In the genomic region with DNA sequence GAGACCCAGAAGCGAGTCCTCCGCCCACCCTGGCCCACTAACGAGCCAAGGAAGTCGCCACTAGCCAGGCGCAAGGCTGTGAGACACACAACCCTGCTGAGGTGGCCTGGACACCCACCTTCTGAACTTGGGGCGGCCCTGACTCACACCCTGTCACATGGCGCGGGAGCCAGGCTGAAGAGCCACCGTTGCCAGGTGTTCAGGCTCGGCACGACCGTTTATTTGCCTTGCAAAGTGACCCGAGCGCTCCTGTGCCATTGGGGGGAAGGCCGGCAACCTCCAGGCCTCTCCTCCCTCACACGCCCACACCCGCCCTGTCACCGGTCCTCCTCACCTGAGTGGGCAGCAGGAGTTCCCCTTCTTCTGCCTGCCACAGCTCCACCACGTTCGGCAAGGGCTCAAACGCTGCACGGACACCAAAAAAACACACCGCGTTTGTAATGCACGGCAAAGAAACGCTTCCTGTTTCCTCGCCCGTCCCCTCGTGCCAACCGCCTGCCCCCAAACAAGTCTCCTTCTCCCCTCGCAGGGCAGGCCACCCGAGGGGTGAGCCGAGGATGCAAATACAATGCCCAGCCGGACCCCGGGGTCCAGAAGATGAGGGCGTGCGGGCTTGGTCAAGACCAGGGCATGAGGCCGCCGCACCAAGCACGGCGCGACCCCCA, we compare ENCODE assay signal across 8 mouse cellular contexts. TPM values are rescaled to one million over a fixed set of nuclear protein-coding genes. Genes with fewer than 3 reads are reported as not detected.
DNase-seq lines count a peak whose midpoint lies in the region; ATAC-seq lines count a peak whose summit lies in the region.

No protein-coding gene starts in this region.

- H3K4me3 ChIP-seq in hindbrain, embryonic 13.5 days, result peak overlapping the region; percentile 97
- H3K4me3 ChIP-seq in megakaryocyte, embryonic 14.5 days (replicated peaks), result peak overlapping the region; percentile 91

- H3K9ac ChIP-seq in hindbrain, embryonic 13.5 days, result peak overlapping the region; percentile 98

- H3K4me1 ChIP-seq in hindbrain, embryonic 13.5 days (replicated peaks), result peaks cover 46% of the 10 kb centered on the region
- H3K4me1 ChIP-seq in megakaryocyte, embryonic 14.5 days, result peaks cover 72% of the 10 kb centered on the region

- intact Hi-C loops in left cerebral cortex, postnatal 25 days (cut with DNase I), result loop anchor here (2.0 kb wide), 1 partner anchor 42 kb away; no protein-coding TSS in a partner anchor

- WGBS in hindbrain, embryonic 13.5 days, result under 1% methylated on average over 42 of the region's 42 CpGs

- H3K9me3 ChIP-seq in hindbrain, embryonic 13.5 days, result no peaks in the 10 kb centered on the region
- H3K9me3 ChIP-seq in megakaryocyte, embryonic 14.5 days, result no peaks in the 10 kb centered on the region

- peak; percentile 28 for ATAC-seq in frontal cortex, adult (ENCODE audit: low TSS enrichment)
- ATAC-seq in hindbrain, embryonic 13.5 days (ENCODE audit: low FRiP score), result peak; percentile 49

- DNase-seq in layer of hippocampus, adult 11-12 months (ENCODE audit: low spot score), result peak; percentile 30
- DNase-seq in layer of hippocampus, postnatal 36 days, result no peak
- DNase-seq in cerebellum, adult 9-10 months, result peak; percentile 55
- peak; percentile 26 to 34 for DNase-seq in left cerebral cortex, postnatal 25 days (ENCODE audit: low spot score in 2 of 2)
- DNase-seq in right cerebral cortex, postnatal 10 days (ENCODE audit: low spot score in 2 of 2), result peak; percentile 57 to 61

- H3K27me3 ChIP-seq in hindbrain, embryonic 13.5 days, result no peaks in the 10 kb centered on the region
- no peaks in the 10 kb centered on the region for H3K27me3 ChIP-seq in megakaryocyte, embryonic 14.5 days (replicated peaks)

- peak overlapping the region; percentile 86 for H3K4me2 ChIP-seq in hindbrain, embryonic 13.5 days

- no peaks in the 10 kb centered on the region for H3K36me3 ChIP-seq in hindbrain, embryonic 13.5 days
- peaks cover 26% of the 10 kb centered on the region for H3K36me3 ChIP-seq in megakaryocyte, embryonic 14.5 days (replicated peaks; ENCODE audit: low read length)

- H3K27ac ChIP-seq in hindbrain, embryonic 13.5 days, result peak overlapping the region; percentile 96

RNA-seq across cellular contexts. Expression of a gene that starts 0.9 kb away (rescaled TPM):
- 10 to 100 TPM; 30.8 to 37.4 TPM for total RNA-seq in layer of hippocampus, postnatal 36 days (2021)
- 66.6 and 75.8 TPM in 2 replicates for polyA plus RNA-seq in hindbrain, embryonic 13.5 days (2015; fragmentation: Nextera tagmentation; extraction: Ambion mirVana)
- total RNA-seq in left cerebral cortex, postnatal 25 days (2021), result 10 to 100 TPM; 19.6 to 26.4 TPM
- 24.6 and 75.9 TPM in 2 replicates for polyA plus RNA-seq in megakaryocyte, embryonic 14.5 days (2012; ENCODE audit: insufficient read depth, low replicate concordance)

Comparison
In these comparisons a context has a peak if more than half of its experiments do, and no peak if none do; other contexts are left out.
1. DNase-seq: peak in layer of hippocampus, adult 11-12 months (single experiment), cerebellum, adult 9-10 months (single experiment), left cerebral cortex, postnatal 25 days (2 of 2) and right cerebral cortex, postnatal 10 days (2 of 2); none in layer of hippocampus, postnatal 36 days (0 of 2).